Mouse (Mus musculus): Measurements from ENCODE around the gene Fbxo11.

GRCm38 (mm10) chr17:87993338-87993737 is 71.8 kb downstream of the Fbxo11 start:
- no peak for TF ChIP-seq GATA1 (IDR thresholded peaks at IDR 0.05; ENCODE audit: low read length)
- no peak for TF ChIP-seq TAL1 (IDR thresholded peaks at IDR 0.05; ENCODE audit: low read length)

Data from erythroblast, embryonic 14.5 days (primary cell).